Mouse (Mus musculus) embryonic facial prominence, embryonic 10.5 days (tissue): Measurements from ENCODE around the gene Olfr1218. TPM values are rescaled to one million over a fixed set of nuclear protein-coding genes. Genes with fewer than 3 reads are reported as not detected.
"Not testable (repeated sequence)": the region's sequence is repeated elsewhere in the genome, so short reads cannot be mapped to it uniquely, and the experiment has no call there.

Experiments used
- DNase-seq: peaks from one replicate; pipeline ENCODE4 v3.0.0-alpha.2; 2017; ENCODE audit warnings: low spot score
- H3K27ac ChIP-seq: fragments of 300-500 bp; sonication (generic); replicated peaks from 2 replicates; pipeline ENCODE4 v1.5.1; 2016; ENCODE audit warnings: mild to moderate bottlenecking
- H3K27me3 ChIP-seq: fragments of 300-500 bp; sonication (generic); replicated peaks from 2 replicates; pipeline ENCODE4 v1.6.1; 2016; ENCODE audit warnings: low read depth, mild to moderate bottlenecking; ENCODE audit not compliant: poor library complexity, severe bottlenecking
- H3K36me3 ChIP-seq: fragments of 300-500 bp; sonication (generic); replicated peaks from 2 replicates; pipeline ENCODE4 v1.6.1; 2016; ENCODE audit warnings: mild to moderate bottlenecking, moderate library complexity
- H3K4me1 ChIP-seq: fragments of 300-500 bp; sonication (generic); 2 replicates; pipeline ENCODE4 v1.6.1; 2016
- H3K4me3 ChIP-seq: fragments of 300-500 bp; sonication (generic); 2 replicates; pipeline ENCODE4 v1.5.1; 2016; ENCODE audit warnings: mild to moderate bottlenecking, moderate library complexity
- H3K9me3 ChIP-seq: fragments of 300-500 bp; sonication (generic); 2 replicates; pipeline ENCODE4 v1.6.1; 2016; ENCODE audit warnings: mild to moderate bottlenecking
- WGBS: fragments of 180-500 bp; shearing (Covaris S2); methylation state at CpG from one replicate; pipeline ENCODE4 v1.1.7; 2016; 5-methylcytosine and 5-hydroxymethylcytosine counted together
- polyA plus RNA-seq: library from polyadenylated mRNA; unstranded; fragments of >200 nt; fragmentation: Nextera tagmentation; extraction: Ambion mirVana; gene quantifications from 2 replicates; pipeline ENCODE4 v1.2.1, GENCODE M21; 2016

The Olfr1218 gene
- not detected in 2 replicates for polyA plus RNA-seq

- no peaks in the 10 kb centered on the region for H3K36me3 ChIP-seq
- no peaks in the 10 kb centered on the region for H3K27me3 ChIP-seq
- no peak for DNase-seq
- no peak within 1 kb of the TSS for H3K4me3 ChIP-seq
- no peak within 1 kb of the TSS for H3K27ac ChIP-seq
- H3K9me3 ChIP-seq: no peaks in the 10 kb centered on the region
- no peaks in the 10 kb centered on the region for H3K4me1 ChIP-seq
These were observed at the start of gene Olfr1218 for GRCm38 (mm10) chr2:89061087-89061486. TSS of gene Olfr1218 (minus strand) at chr2:89061187.

GRCm38 (mm10) chr2:89106735-89107134, 45.7 kb upstream of the Olfr1218 start, which contains the start of gene Olfr1220:
TSS of gene Olfr1220 (minus strand) at chr2:89106835.
- no peak within 1 kb of the TSS for H3K27ac ChIP-seq
- no peak for DNase-seq
- no peaks in the 10 kb centered on the region for H3K36me3 ChIP-seq
- no peaks in the 10 kb centered on the region for H3K4me1 ChIP-seq
- H3K27me3 ChIP-seq: no peaks in the 10 kb centered on the region
- H3K4me3 ChIP-seq: no peak within 1 kb of the TSS
- H3K9me3 ChIP-seq: no peaks in the 10 kb centered on the region
- WGBS: 81% methylated on average over 3 of the region's 3 CpGs

- Histone ChIP-seq H3K4me1 (no peaks in the 10 kb centered on the region), H3K27ac (no peak overlapping the region), H3K9me3 (no peaks in the 10 kb centered on the region), H3K27me3 (no peaks in the 10 kb centered on the region), H3K4me3 (no peak overlapping the region), H3K36me3 (no peaks in the 10 kb centered on the region)
- DNase-seq: no peak
These were observed 44.7 kb upstream of the Olfr1218 start for GRCm38 (mm10) chr2:89105651-89106050.

- Histone ChIP-seq H3K27me3 (no peaks in the 10 kb centered on the region), H3K4me3 (no peak overlapping the region), H3K4me1 (no peaks in the 10 kb centered on the region), H3K9me3 (no peaks in the 10 kb centered on the region), H3K36me3 (no peaks in the 10 kb centered on the region), H3K27ac (no peak overlapping the region)
- 93% methylated on average over 1 of the region's 1 CpGs for WGBS
- DNase-seq: no peak
These were observed 32.9 kb upstream of the Olfr1218 start for GRCm38 (mm10) chr2:89093848-89094247.

- Histone ChIP-seq H3K27ac (no peak within 1 kb of the TSS), H3K27me3 (no peaks in the 10 kb centered on the region), H3K4me3 (no peak within 1 kb of the TSS), H3K9me3 (no peaks in the 10 kb centered on the region), H3K4me1 (no peaks in the 10 kb centered on the region), H3K36me3 (no peaks in the 10 kb centered on the region)
- 67% methylated on average over 1 of the region's 1 CpGs for WGBS
- no peak for DNase-seq
These were observed 22.4 kb upstream of the Olfr1218 start, which contains the start of gene Olfr1219 for GRCm38 (mm10) chr2:89083413-89083812. TSS of gene Olfr1219 (minus strand) at chr2:89083513.

GRCm38 (mm10) chr2:89081487-89081886, 20.5 kb upstream of the Olfr1218 start:
- Histone ChIP-seq H3K36me3 (no peaks in the 10 kb centered on the region), H3K4me1 (no peaks in the 10 kb centered on the region), H3K27me3 (no peaks in the 10 kb centered on the region), H3K9me3 (no peaks in the 10 kb centered on the region), H3K4me3 (no peak overlapping the region), H3K27ac (no peak overlapping the region)
- DNase-seq: no peak

- no peaks in the 10 kb centered on the region for H3K36me3 ChIP-seq
- H3K27me3 ChIP-seq: no peaks in the 10 kb centered on the region
- H3K9me3 ChIP-seq: no peaks in the 10 kb centered on the region
- DNase-seq: no peak
- H3K4me1 ChIP-seq: no peaks in the 10 kb centered on the region
- no peak within 1 kb of the TSS for H3K27ac ChIP-seq
- WGBS: 80% methylated on average over 2 of the region's 2 CpGs
- no peak within 1 kb of the TSS for H3K4me3 ChIP-seq
These were observed 29.0 kb downstream of the Olfr1218 start, which contains the start of gene Olfr1217 for GRCm38 (mm10) chr2:89031965-89032364. TSS of gene Olfr1217 (minus strand) at chr2:89032065.

- not testable (repeated sequence) for H3K9me3 ChIP-seq, DNase-seq, H3K27ac ChIP-seq, H3K4me1 ChIP-seq, H3K27me3 ChIP-seq, H3K4me3 ChIP-seq, H3K36me3 ChIP-seq
- 79% methylated on average over 3 of the region's 3 CpGs for WGBS
These were observed 39.6 kb downstream of the Olfr1218 start for GRCm38 (mm10) chr2:89021436-89021835.

- Histone ChIP-seq H3K4me1 (no peaks in the 10 kb centered on the region), H3K9me3 (no peaks in the 10 kb centered on the region), H3K36me3 (no peaks in the 10 kb centered on the region), H3K27me3 (no peaks in the 10 kb centered on the region), H3K4me3 (no peak within 1 kb of the TSS), H3K27ac (no peak within 1 kb of the TSS)
- DNase-seq: no peak
- 85% methylated on average over 1 of the region's 1 CpGs for WGBS
These were observed 42.7 kb downstream of the Olfr1218 start, which contains the start of gene Olfr1216 for GRCm38 (mm10) chr2:89018240-89018639. TSS of gene Olfr1216 (minus strand) at chr2:89018340.

GRCm38 (mm10) chr2:89006873-89007272, 54.1 kb downstream of the Olfr1218 start, which contains the start of gene Olfr1215:
TSS of gene Olfr1215 (minus strand) at chr2:89006973.
- no peaks in the 10 kb centered on the region for H3K36me3 ChIP-seq
- no peaks in the 10 kb centered on the region for H3K27me3 ChIP-seq
- no peaks in the 10 kb centered on the region for H3K9me3 ChIP-seq
- WGBS: 76% methylated on average over 2 of the region's 2 CpGs
- no peaks in the 10 kb centered on the region for H3K4me1 ChIP-seq
- no peak for DNase-seq
- no peak within 1 kb of the TSS for H3K4me3 ChIP-seq
- H3K27ac ChIP-seq: no peak within 1 kb of the TSS

Other genes starting within 250 kb of the Olfr1218 start
- gene Olfr1202, start 246.7 kb downstream of the Olfr1218 start, polyA plus RNA-seq: 0.04 TPM in 1 of 2 replicates, not detected in the other
- not detected in 2 replicates for gene Olfr1205, start 231.4 kb downstream of the Olfr1218 start, polyA plus RNA-seq
- not detected in 2 replicates for gene Olfr1204, start 211.9 kb downstream of the Olfr1218 start, polyA plus RNA-seq
- not detected in 2 replicates for gene Olfr1206, start 198.0 kb downstream of the Olfr1218 start, polyA plus RNA-seq
- gene Olfr1208, start 158.9 kb downstream of the Olfr1218 start, polyA plus RNA-seq: not detected in 2 replicates
- not detected in 2 replicates for gene Olfr1209, start 146.0 kb downstream of the Olfr1218 start, polyA plus RNA-seq
- not detected in 2 replicates for gene Olfr1211, start 123.1 kb downstream of the Olfr1218 start, polyA plus RNA-seq
- gene Olfr1212, start 107.2 kb downstream of the Olfr1218 start, polyA plus RNA-seq: not detected in 2 replicates
- not detected in 2 replicates for gene Gm13762, start 80.9 kb downstream of the Olfr1218 start, polyA plus RNA-seq
- not detected in 2 replicates for gene Olfr1214, start 68.5 kb downstream of the Olfr1218 start, polyA plus RNA-seq
- not detected in 2 replicates for gene Olfr1215, start 54.2 kb downstream of the Olfr1218 start, polyA plus RNA-seq
- not detected in 2 replicates for gene Olfr1216, start 42.8 kb downstream of the Olfr1218 start, polyA plus RNA-seq
- gene Olfr1217, start 29.1 kb downstream of the Olfr1218 start, polyA plus RNA-seq: not detected in 2 replicates
- not detected in 2 replicates for gene Olfr1219, start 22.3 kb upstream of the Olfr1218 start, polyA plus RNA-seq
- not detected in 2 replicates for gene Olfr1220, start 45.6 kb upstream of the Olfr1218 start, polyA plus RNA-seq
- not detected in 2 replicates for gene Olfr1221, start 56.1 kb upstream of the Olfr1218 start, polyA plus RNA-seq
- not detected in 2 replicates for gene Olfr1222, start 71.9 kb upstream of the Olfr1218 start, polyA plus RNA-seq
- gene Olfr1223, start 90.4 kb upstream of the Olfr1218 start, polyA plus RNA-seq: not detected in 2 replicates
- not detected in 2 replicates for gene Olfr1224-ps1, start 102.9 kb upstream of the Olfr1218 start, polyA plus RNA-seq
- gene Olfr1225, start 113.5 kb upstream of the Olfr1218 start, polyA plus RNA-seq: not detected in 2 replicates
- gene Olfr1226, start 138.9 kb upstream of the Olfr1218 start, polyA plus RNA-seq: not detected in 2 replicates
- gene Olfr1228, start 192.9 kb upstream of the Olfr1218 start, polyA plus RNA-seq: not detected in 2 replicates
- not detected in 2 replicates for gene Olfr1229, start 226.8 kb upstream of the Olfr1218 start, polyA plus RNA-seq
- not detected in 2 replicates for gene Olfr1230, start 236.1 kb upstream of the Olfr1218 start, polyA plus RNA-seq
- gene Olfr1231, start 245.9 kb upstream of the Olfr1218 start, polyA plus RNA-seq: not detected in 2 replicates